In genomic region chr14:55334305-55334704, GRCm38 (mm10) we compare ENCODE assay signal across 26 mouse cellular contexts.
DNase-seq lines count a peak whose midpoint lies in the region; ATAC-seq and TF ChIP-seq lines count a peak whose summit lies in the region.
"Had no signal": no experiment of that assay in that cellular context is flagged by ENCODE, and none has a peak within 500 bp of the region (broad histone marks: within the 10 kb centered on the region; RNA-seq: fewer than 3 reads in every experiment).

No protein-coding gene starts in this region.

- H3K27me3 ChIP-seq in CH12.LX (replicated peaks), result no peaks in the 10 kb centered on the region
- H3K27me3 ChIP-seq: embryonic facial prominence, embryonic 12.5 days; embryonic facial prominence, embryonic 15.5 days; heart, embryonic 13.5 days had no signal

- dilution Hi-C loops in CH12.LX (cut with MboI; ENCODE audit: extremely low pct_ligation_motif_present, extremely low pct_unique_long_range_greater_than_20kb, low sequenced_read_pairs), result no loop called here

- peak; percentile 84 for ATAC-seq in megakaryocyte, adult 5-6 weeks (ENCODE audit: poor library complexity, severe bottlenecking)
- 0 out of 2 replicates have a peak, but pooled peaks have one; percentile 22 for ATAC-seq in monocyte, adult 5-6 weeks (replicated peaks; ENCODE audit: insufficient number of reproducible peaks, low FRiP score, low TSS enrichment, poor library complexity, severe bottlenecking)
- ATAC-seq: forebrain, embryonic 14.5 days; forebrain, postnatal 0 days; hindbrain, postnatal 0 days; inflammation-experienced regulatory T-cells, adult 6 months; Patski had no signal

- in situ Hi-C loops in CH12.LX (cut with MboI; ENCODE audit: low pct_ligation_motif_present, low pct_unique_long_range_greater_than_20kb, low sequenced_read_pairs), result no loop called here

- TF ChIP-seq RAD21 in CH12.LX (IDR thresholded peaks at IDR 0.05; ENCODE audit: low read depth, low read length), result no peak

- H3K4me3 ChIP-seq in CH12.LX (replicated peaks in 1 of 3; ENCODE audit: low read depth in 2 of 3, low read length in 2 of 3, poor library complexity in 1 of 3), result no peak overlapping the region
- H3K4me3 ChIP-seq: embryonic facial prominence, embryonic 12.5 days; embryonic facial prominence, embryonic 15.5 days; heart, adult 2 months; heart, embryonic 10.5 days; heart, embryonic 13.5 days had no signal

- H3K4me1 ChIP-seq in CH12.LX (ENCODE audit: control insufficient read depth in 1 of 2, insufficient read depth in 2 of 2), result peaks cover 0 to 8% of the 10 kb centered on the region in 2 experiments; a peak in 1 of 4 replicates
- H3K4me1 ChIP-seq: embryonic facial prominence, embryonic 12.5 days had no signal

- H3K4me2 ChIP-seq in CH12.LX (ENCODE audit: insufficient read depth, low read depth, poor library complexity, severe bottlenecking), result 0 out of 2 replicates have a peak overlapping the region, but pooled peaks have one; percentile 38
- H3K4me2 ChIP-seq: embryonic facial prominence, embryonic 12.5 days; embryonic facial prominence, embryonic 15.5 days; heart, embryonic 13.5 days; hindbrain, embryonic 14.5 days had no signal

- TF ChIP-seq EP300 in CH12.LX (IDR thresholded peaks at IDR 0.05; ENCODE audit: low read length), result no peak

- H3K9me3 ChIP-seq in CH12.LX (replicated peaks; ENCODE audit: low read length), result no peaks in the 10 kb centered on the region
- H3K9me3 ChIP-seq: embryonic facial prominence, embryonic 12.5 days; embryonic facial prominence, embryonic 15.5 days; G1E; heart, embryonic 10.5 days; heart, embryonic 13.5 days had no signal

- H3K79me2 ChIP-seq in CH12.LX (replicated peaks; ENCODE audit: control insufficient read depth, extremely low read depth, insufficient read depth, poor library complexity, severe bottlenecking), result no peaks in the 10 kb centered on the region

- no peak overlapping the region for H3K27ac ChIP-seq in CH12.LX (ENCODE audit: insufficient read depth, low read depth)
- H3K27ac ChIP-seq: embryonic facial prominence, embryonic 12.5 days; embryonic facial prominence, embryonic 15.5 days; heart, adult 2 months; heart, embryonic 10.5 days; heart, embryonic 13.5 days; hindbrain, embryonic 14.5 days; hindbrain, postnatal 0 days had no signal

- no peak overlapping the region for H3K9ac ChIP-seq in CH12.LX (ENCODE audit: insufficient read depth, low read depth)
- H3K9ac ChIP-seq: embryonic facial prominence, embryonic 12.5 days; embryonic facial prominence, embryonic 15.5 days; forebrain, postnatal 0 days; heart, embryonic 13.5 days; hindbrain, embryonic 14.5 days had no signal

- TF ChIP-seq POLR2A in CH12.LX (IDR thresholded peaks at IDR 0.05; ENCODE audit: low read depth, low read length), result no peak

- TF ChIP-seq CTCF in CH12.LX (conservative IDR thresholded peaks at IDR 0.05 in 1 of 2, IDR thresholded peaks at IDR 0.05 in 1 of 2; ENCODE audit: low read depth in 2 of 2, low read length in 2 of 2), result no peak

- no peak for DNase-seq in CH12.LX (ENCODE audit: extremely low read depth)
- no peak for DNase-seq in right cerebral cortex, adult 2 months (ENCODE audit: low spot score in 2 of 2)
- DNase-seq in adrenal gland, adult 2 months, result no peak
- DNase-seq in adrenal gland, adult 18-20 months (ENCODE audit: low spot score in 2 of 2), result no peak
- DNase-seq: adrenal gland, adult 8-10 months; adrenal gland, postnatal 25 days; cerebellum, adult 11-12 months; cerebellum, adult 9-10 months; cerebellum, postnatal 14 days; forebrain, postnatal 0 days; gastrocnemius, postnatal 25 days; heart, adult 2 months; heart, postnatal 14 days; heart, postnatal 4 days had no signal

- H3K36me3 ChIP-seq in CH12.LX (replicated peaks in 1 of 2; ENCODE audit: control insufficient read depth in 1 of 2, insufficient read depth in 1 of 2, low read length in 1 of 2), result no peaks in the 10 kb centered on the region
- H3K36me3 ChIP-seq: embryonic facial prominence, embryonic 12.5 days; embryonic facial prominence, embryonic 15.5 days; G1E; heart, embryonic 10.5 days; heart, embryonic 13.5 days had no signal

TF ChIP-seq in CH12.LX, 34 proteins besides CTCF, POLR2A, EP300 and RAD21:
- TF ChIP-seq ELF1 (IDR thresholded peaks at IDR 0.05; ENCODE audit: low read depth, low read length), result no peak
- TF ChIP-seq MEF2A (IDR thresholded peaks at IDR 0.05; ENCODE audit: borderline replicate concordance, low read depth, low read length), result no peak
- TF ChIP-seq KAT2A (IDR thresholded peaks at IDR 0.05; ENCODE audit: insufficient replicate concordance, low read length), result no peak
- TF ChIP-seq ZKSCAN1 (IDR thresholded peaks at IDR 0.05; ENCODE audit: borderline replicate concordance, low read depth, low read length), result no peak
- TF ChIP-seq NELFE (IDR thresholded peaks at IDR 0.05; ENCODE audit: low read depth, low read length), result no peak
- TF ChIP-seq HCFC1 (IDR thresholded peaks at IDR 0.05; ENCODE audit: low read depth, low read length), result no peak
- TF ChIP-seq TCF12 (IDR thresholded peaks at IDR 0.05; ENCODE audit: low read depth, low read length), result no peak
